Mouse (Mus musculus) lung, postnatal 25 days (tissue): Measurements from ENCODE around the gene Agfg2.

Source experiments
- DNase-seq: peaks from one replicate; pipeline ENCODE4 v3.0.0; 2022; ENCODE audit warnings: low spot score

The Agfg2 gene

DNA sequence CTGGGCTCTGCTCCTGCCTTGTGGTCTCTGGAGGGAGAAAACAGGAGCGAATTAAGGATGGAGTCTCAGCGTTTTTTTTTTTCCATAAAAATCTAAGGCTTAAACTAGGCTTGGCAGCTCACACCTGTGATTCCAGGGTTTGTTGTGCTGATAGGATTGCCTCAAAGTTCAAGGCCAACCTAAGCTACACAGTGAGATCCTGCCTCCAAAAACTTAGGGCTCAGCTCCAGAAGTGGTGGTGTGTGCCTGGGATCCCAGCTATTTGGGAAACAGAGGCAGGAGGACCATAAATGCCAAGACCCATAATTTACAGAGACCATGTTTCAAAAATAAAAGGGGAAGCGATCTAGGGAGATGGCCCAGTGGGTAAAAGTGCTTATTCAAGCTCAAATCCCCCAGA is 75.2 kb downstream of the Agfg2 start:
- DNase-seq = no peak

DNA sequence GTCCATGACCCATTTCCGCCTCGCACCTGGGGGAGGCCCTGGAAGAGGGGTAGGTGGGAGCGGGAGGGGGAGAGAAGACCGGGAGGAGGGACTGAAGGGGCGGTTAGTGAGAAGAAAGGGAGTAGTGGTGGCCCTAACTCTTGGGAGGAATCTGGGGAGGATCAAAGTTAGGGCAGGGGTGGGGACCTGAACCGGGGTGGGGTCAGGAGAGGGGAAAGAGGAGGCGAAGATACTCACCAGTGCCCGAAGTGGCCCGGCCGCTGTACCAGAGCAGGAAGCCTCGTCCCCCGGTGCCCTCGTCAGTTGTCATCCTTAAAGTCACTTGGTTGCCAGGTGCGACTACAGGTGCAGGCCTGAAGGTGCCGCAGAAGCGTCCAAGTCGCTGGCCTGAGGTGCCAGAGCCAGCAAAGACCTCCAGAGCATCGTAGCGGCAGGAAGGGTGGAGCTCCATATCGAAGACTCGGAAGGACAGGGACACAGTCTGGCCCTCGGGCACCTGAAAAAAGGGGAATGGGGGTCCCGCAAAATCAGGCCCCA is 75.8 kb downstream of the Agfg2 start:
- DNase-seq = no peak

DNA sequence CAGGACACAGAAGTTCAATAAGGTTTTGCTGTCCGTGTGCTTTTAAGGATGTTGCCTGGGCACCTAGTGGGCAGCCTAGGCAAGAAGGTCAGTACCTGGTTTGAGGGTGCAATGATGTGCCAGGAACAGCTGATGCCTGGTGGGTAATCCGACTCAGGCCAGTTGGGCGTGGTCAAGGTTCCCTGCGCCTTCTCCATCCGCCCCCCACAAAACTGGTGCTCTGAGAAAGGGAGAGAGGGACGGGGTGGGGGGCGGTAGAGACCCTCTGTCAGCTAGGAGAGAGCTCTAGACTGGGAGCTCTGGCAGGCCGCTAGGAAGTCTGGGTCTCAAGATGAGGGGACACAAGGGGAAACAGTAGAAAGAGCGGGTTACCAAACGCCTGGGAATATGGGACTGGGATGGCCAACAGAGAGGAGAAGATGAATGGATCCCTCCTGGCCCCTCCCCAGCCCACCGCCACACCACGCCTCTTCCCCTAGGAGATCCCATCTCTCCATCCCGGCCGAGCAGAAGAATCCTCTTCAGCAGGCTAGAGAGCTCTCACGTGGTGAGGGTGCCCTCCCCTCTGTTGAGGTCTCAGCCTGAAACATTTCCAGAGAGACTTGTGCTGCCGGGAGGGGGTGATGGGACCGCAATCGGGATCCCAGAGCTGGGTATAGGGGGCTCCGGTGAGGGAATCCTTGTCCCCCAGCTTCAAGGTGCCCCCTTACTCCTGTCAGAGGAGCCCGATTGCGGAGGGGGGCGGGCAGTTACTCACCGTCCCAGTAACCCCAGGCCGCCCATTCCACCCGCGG is 76.5 kb downstream of the Agfg2 start:
- no peak for DNase-seq

DNA sequence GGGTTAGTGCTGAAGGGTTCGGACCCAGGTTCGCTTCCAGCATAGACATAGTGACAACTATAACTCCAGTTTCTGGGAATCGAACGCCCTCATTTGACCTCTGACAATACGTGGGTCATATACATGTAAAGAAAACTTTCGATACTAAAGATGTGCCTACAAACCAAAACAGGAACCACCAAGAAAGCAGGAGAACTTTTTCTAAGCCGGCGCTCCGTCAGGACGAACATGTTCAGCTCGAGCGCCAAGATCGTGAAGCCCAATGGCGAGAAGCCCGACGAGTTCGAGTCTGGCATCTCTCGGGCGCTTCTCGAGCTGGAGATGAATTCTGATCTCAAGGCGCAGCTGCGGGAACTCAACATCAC is 83.2 kb downstream of the Agfg2 start:
- DNase-seq = no peak

DNA sequence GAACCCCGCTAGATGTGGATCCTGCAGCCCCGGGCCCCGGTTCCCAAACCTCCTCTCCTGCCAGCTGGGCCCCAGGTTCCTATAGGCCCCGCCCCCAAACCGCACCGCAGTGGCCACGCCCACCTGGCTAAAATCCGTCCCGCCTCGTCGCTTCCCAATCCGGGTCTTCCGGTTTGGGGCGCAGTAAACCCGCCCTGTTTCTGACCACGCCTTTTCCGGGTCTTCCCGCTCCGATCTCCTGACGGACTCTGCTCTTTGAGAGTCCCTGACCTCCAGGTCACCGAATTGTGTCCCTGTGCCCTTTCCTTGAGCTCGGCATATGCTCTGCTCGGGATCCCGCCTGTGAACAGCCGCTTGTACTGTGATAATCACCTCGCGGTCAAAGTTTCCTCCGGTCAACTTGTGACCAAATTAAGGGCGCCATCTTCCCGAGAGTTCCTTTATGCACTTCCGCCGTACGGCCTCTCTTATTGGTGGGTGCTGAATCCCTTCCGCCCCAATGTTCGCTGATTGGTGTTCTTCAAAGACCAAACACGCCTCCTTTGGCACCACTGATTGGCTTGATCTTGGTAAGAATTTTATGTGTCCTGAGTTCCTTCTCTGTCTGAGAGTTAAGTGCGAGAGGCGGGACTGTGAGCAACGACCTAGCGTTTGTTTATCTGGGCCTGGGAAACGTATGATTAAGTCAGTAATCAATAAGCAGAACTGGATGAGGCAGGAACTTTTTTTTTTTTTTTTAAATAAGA is 83.7 kb downstream of the Agfg2 start, which contains the start of gene Mospd3:
Gene Mospd3 (minus strand): TSS at position 440 of the 746 bp plus-strand sequence.
- peak; percentile 98 for DNase-seq
